Mouse (Mus musculus) lung, embryonic 16.5 days (tissue): ENCODE data around the gene Hnrnpa2b1. TPM values are rescaled to one million over a fixed set of nuclear protein-coding genes. Genes with fewer than 3 reads are reported as not detected.

Experiments
- ATAC-seq: fragments of 200-750 bp; cut with Nextera tagmentation; 2 replicates; pipeline ENCODE4 v1.8.0; 2017; ENCODE audit warnings: low read depth, mild to moderate bottlenecking, moderate library complexity
- H3K27ac ChIP-seq: fragments of 300-500 bp; sonication (generic); 2 replicates; pipeline ENCODE4 v1.5.1; 2014; ENCODE audit warnings: mild to moderate bottlenecking, control low read depth, low read length
- H3K27me3 ChIP-seq: fragments of 300-500 bp; sonication (generic); 2 replicates; pipeline ENCODE4 v1.6.1; 2014; ENCODE audit warnings: low read depth, low read length, mixed read lengths; ENCODE audit not compliant: control insufficient read depth, insufficient read depth
- H3K36me3 ChIP-seq: fragments of 300-500 bp; sonication (generic); 2 replicates; pipeline ENCODE4 v1.6.1; 2014; ENCODE audit warnings: low read length; ENCODE audit not compliant: control insufficient read depth, insufficient read depth
- H3K4me1 ChIP-seq: fragments of 300-500 bp; sonication (generic); replicated peaks from 2 replicates; pipeline ENCODE4 v1.6.1; 2014; ENCODE audit warnings: low read length, mixed read lengths; ENCODE audit not compliant: control insufficient read depth, insufficient read depth
- H3K4me2 ChIP-seq: fragments of 300-500 bp; sonication (generic); 2 replicates; pipeline ENCODE4 v1.6.1; 2014; ENCODE audit warnings: low read depth, low read length, control low read depth
- H3K4me3 ChIP-seq: fragments of 300-500 bp; sonication (generic); 2 replicates; pipeline ENCODE4 v1.5.1; 2014; ENCODE audit warnings: mild to moderate bottlenecking, low read length, control low read depth
- H3K9ac ChIP-seq: fragments of 300-500 bp; sonication (generic); 2 replicates; pipeline ENCODE4 v1.6.1; 2014; ENCODE audit warnings: low read length, control low read depth
- H3K9me3 ChIP-seq: fragments of 300-500 bp; sonication (generic); 2 replicates; pipeline ENCODE4 v1.6.1; 2016; ENCODE audit warnings: low read length; ENCODE audit not compliant: control insufficient read depth
- WGBS: fragments of 180-500 bp; shearing (Covaris S2); extraction: QIAGEN DNeasy Blood & Tissue Kit; methylation state at CpG from one replicate; pipeline ENCODE4 v1.1.7; 2014; 5-methylcytosine and 5-hydroxymethylcytosine counted together
- polyA plus RNA-seq: library from polyadenylated mRNA; unstranded; fragments of >200 nt; fragmentation: Nextera tagmentation; extraction: Ambion mirVana; gene quantifications from 2 replicates; pipeline ENCODE4 v1.2.1, GENCODE M21; 2015

Hnrnpa2b1 gene
- polyA plus RNA-seq, 1 experiment from 2014 or later = 1,925 TPM

DNA sequence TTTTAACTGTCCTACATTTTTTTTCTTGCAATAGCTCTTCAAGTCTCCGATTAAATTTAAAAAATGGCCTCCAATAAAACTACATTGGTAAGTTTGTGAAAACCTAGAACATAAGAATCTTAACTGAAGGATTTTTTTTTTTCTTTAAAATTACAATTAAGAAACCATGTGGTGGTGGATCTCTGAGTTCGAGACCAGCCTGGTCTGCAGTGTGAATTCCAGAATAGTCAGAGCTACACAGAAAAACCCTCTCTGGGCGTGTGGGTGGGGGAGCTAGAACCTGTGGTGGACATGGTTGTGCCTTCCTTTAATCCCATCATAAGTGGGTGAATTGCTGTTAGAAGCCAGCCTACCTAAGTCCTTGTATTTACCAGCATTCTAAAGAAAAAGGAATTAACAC, 2.1 kb upstream of the Hnrnpa2b1 start:
- H3K27ac ChIP-seq = no peak overlapping the region
- no peak for ATAC-seq
- peak overlapping the region; percentile 39 for H3K4me3 ChIP-seq

GRCm38 (mm10) chr6:51471179-51471505, 1.4 kb upstream of the Hnrnpa2b1 start:
- H3K27ac ChIP-seq = peak overlapping the region; percentile 98
- peak overlapping the region; percentile 99 for H3K9ac ChIP-seq
- no peaks in the 10 kb centered on the region for H3K27me3 ChIP-seq
- H3K4me2 ChIP-seq = peak overlapping the region; percentile 39; the same call in 1 of the 2 replicates
- peaks cover 25% of the 10 kb centered on the region for H3K36me3 ChIP-seq
- no peak for ATAC-seq
- H3K4me1 ChIP-seq = peaks cover 17% of the 10 kb centered on the region
- no peaks in the 10 kb centered on the region for H3K9me3 ChIP-seq
- peak overlapping the region; percentile 98 for H3K4me3 ChIP-seq
- WGBS = under 1% methylated on average over 10 of the region's 10 CpGs

More for the DNA sequence above, 2.1 kb upstream of the Hnrnpa2b1 start:
- Histone ChIP-seq H3K36me3 (peaks cover 25% of the 10 kb centered on the region), H3K27me3 (no peaks in the 10 kb centered on the region), H3K9ac (peak overlapping the region; percentile 46), H3K9me3 (no peaks in the 10 kb centered on the region), H3K4me2 (peak overlapping the region; percentile 52), H3K4me1 (peaks cover 12% of the 10 kb centered on the region)
- WGBS = 2% methylated on average over 3 of the region's 3 CpGs

DNA sequence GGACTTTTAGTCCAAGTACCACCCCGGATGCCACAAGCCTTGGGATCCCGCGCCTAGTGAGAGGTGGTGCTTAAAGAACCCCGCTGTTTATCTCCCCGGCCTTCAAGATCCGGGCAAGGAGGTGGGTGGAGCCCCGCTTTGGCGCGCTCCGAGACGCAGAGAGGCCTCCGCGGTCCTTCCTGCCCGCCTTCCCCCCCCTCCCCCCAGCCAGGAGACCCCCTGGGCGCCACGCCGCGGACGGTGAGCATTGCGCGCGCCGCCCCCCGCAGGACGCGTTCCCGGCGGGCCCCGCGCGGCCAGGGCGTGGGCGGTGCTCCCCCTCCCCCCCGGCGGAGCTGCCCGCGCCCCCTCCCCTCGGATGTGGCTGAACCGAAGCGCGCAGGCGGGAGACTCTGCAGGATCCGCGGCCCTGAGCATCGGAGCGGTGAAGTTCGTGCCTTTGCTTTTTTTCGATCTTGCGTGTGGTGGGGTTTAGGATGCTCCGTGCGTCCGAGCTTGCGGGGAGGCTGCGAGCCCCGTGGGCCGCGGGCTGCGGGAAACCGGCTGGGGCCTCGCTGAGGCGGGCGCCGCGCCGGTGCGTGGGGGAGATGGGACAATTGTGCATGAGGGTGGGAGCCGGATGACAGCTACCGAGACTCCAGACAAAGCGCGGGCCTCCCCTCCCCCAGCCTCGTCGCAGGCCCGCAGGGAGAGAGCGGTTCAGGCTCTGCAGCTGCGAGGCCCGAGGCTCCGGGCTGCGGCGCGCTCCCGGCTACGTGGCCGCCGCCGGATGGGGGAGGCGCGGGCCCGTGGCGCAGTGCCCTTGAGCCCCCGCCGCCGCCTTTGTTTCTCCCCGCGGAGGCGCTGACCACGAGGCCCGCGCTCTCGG, 851 bp upstream of the Hnrnpa2b1 start, which contains the start of gene Cbx3:
TSS of gene Cbx3 (plus strand) at position 50 of the 868 bp plus-strand sequence.
- H3K9ac ChIP-seq = peak within 1 kb of the TSS; percentile 100
- under 1% methylated on average over 93 of the region's 99 CpGs for WGBS
- peak within 1 kb of the TSS; percentile 98 for H3K4me3 ChIP-seq
- peaks cover 29% of the 10 kb centered on the region for H3K36me3 ChIP-seq
- ATAC-seq = peak; percentile 86
- peak within 1 kb of the TSS; percentile 39 for H3K4me2 ChIP-seq
- peaks cover 23% of the 10 kb centered on the region for H3K4me1 ChIP-seq
- H3K9me3 ChIP-seq = no peaks in the 10 kb centered on the region
- H3K27ac ChIP-seq = peak within 1 kb of the TSS; percentile 98
- H3K27me3 ChIP-seq = no peaks in the 10 kb centered on the region

DNA sequence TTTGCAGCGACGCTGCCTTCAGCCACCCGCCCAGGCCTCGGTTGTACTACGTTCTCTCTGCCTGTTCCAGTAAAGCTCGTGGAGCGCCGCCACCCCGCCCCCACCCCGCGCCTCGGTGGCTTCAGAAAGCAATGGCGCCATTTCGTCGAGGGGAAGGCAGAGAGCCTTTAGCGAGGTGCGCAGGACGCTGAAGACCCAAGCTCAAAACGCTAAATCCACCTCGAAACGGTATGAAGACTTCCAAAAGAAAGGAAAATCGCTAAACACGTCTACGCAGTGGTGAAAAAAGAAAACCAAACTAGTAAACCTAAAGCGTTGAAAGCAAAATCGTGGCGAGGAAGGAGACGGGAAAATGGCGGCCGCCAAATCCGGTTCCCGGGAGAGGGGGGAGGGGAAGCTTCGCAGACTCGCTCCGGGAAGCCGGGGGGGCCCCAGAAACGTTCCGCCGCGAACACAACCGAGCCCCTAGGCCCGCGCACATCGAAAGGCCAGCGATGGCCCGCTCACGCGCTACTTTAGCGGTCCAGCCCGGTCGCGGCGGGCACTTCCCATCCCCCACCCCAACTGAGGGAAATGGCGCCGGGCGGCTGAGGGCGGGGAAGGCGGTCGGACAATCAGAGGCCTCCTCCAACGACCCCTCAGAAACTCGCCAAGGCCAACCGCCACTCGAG, 668 bp downstream of the Hnrnpa2b1 start:
- no peak overlapping the region for H3K4me2 ChIP-seq
- peak overlapping the region; percentile 98 for H3K27ac ChIP-seq
- H3K9me3 ChIP-seq = no peaks in the 10 kb centered on the region
- no peaks in the 10 kb centered on the region for H3K27me3 ChIP-seq
- under 1% methylated on average over 63 of the region's 63 CpGs for WGBS
- peak overlapping the region; percentile 100 for H3K9ac ChIP-seq
- peaks cover 24% of the 10 kb centered on the region for H3K4me1 ChIP-seq
- H3K36me3 ChIP-seq = peaks cover 32% of the 10 kb centered on the region
- H3K4me3 ChIP-seq = peak overlapping the region; percentile 98
- peak; percentile 29 for ATAC-seq

- H3K36me3 ChIP-seq = peaks cover 30% of the 10 kb centered on the region
- ATAC-seq = no peak
- 0 out of 2 replicates have a peak overlapping the region, but pooled peaks have one; percentile 54 for H3K9ac ChIP-seq
- no peaks in the 10 kb centered on the region for H3K9me3 ChIP-seq
- H3K27ac ChIP-seq = no peak overlapping the region
- peaks cover 16% of the 10 kb centered on the region for H3K4me1 ChIP-seq
- peak overlapping the region; percentile 53 for H3K4me3 ChIP-seq
- 2% methylated on average over 2 of the region's 2 CpGs for WGBS
- peak overlapping the region; percentile 58 for H3K4me2 ChIP-seq
- no peaks in the 10 kb centered on the region for H3K27me3 ChIP-seq
Observed at GRCm38 (mm10) chr6:51467649-51468048, 2.0 kb downstream of the Hnrnpa2b1 start.

GRCm38 (mm10) chr6:51460363-51460762, 9.3 kb downstream of the Hnrnpa2b1 start:
- Histone ChIP-seq H3K9ac (no peak overlapping the region), H3K4me1 (no peaks in the 10 kb centered on the region), H3K27ac (no peak overlapping the region), H3K9me3 (no peaks in the 10 kb centered on the region), H3K27me3 (no peaks in the 10 kb centered on the region), H3K4me2 (no peak overlapping the region), H3K4me3 (no peak overlapping the region), H3K36me3 (peaks cover 46% of the 10 kb centered on the region)
- no peak for ATAC-seq
- 74% methylated on average over 3 of the region's 3 CpGs for WGBS

DNA sequence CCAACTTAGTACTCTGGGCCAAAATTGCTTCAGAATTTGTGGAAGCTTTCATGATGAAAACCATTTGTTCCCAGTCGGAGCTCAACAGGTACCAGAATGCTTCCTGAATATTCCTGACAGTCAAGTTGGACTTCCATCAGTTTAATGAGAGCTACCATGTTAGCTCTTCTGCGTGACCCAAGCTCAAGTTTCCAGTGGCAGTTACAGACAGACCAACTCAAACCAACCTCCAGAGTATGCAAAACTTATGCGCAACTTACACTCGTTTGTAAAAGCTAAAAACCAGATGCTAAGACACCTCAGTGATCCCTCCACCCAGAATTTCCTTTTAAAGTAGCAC, 9.7 kb downstream of the Hnrnpa2b1 start:
- H3K9ac ChIP-seq = no peak overlapping the region
- H3K27me3 ChIP-seq = no peaks in the 10 kb centered on the region
- peak; percentile 5; the same call in 1 of the 2 replicates for ATAC-seq
- H3K4me3 ChIP-seq = no peak overlapping the region
- no peak overlapping the region for H3K27ac ChIP-seq
- no peak overlapping the region for H3K4me2 ChIP-seq
- H3K36me3 ChIP-seq = peaks cover 44% of the 10 kb centered on the region
- H3K4me1 ChIP-seq = no peaks in the 10 kb centered on the region
- WGBS = 71% methylated on average over 4 of the region's 4 CpGs
- no peaks in the 10 kb centered on the region for H3K9me3 ChIP-seq

GRCm38 (mm10) chr6:51459313-51460020, 10.2 kb downstream of the Hnrnpa2b1 start:
- peak; percentile 42; the same call in 1 of the 2 replicates for ATAC-seq
- Histone ChIP-seq H3K9me3 (no peaks in the 10 kb centered on the region), H3K4me2 (no peak overlapping the region), H3K4me1 (no peaks in the 10 kb centered on the region), H3K27ac (no peak overlapping the region), H3K36me3 (peaks cover 42% of the 10 kb centered on the region), H3K9ac (no peak overlapping the region), H3K4me3 (no peak overlapping the region), H3K27me3 (no peaks in the 10 kb centered on the region)
- WGBS = 45% methylated on average over 5 of the region's 5 CpGs

DNA sequence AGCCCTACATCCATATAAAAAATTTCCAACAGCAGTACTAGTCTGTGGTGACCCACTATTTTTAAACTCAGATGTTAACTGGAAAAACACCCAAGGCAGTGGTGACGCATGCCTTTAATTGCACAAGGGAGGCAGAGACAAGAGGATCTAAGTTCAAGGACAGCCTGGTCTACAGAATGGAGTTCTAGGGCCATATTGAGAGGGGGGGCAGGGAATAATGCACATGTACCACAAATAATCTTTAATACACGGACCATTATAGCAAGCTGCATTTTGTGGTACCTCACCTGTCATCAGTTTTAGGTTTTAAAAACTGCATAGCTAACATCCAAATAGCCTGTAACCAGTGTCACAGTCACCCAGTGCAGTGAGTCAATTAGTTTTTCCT, 10.8 kb downstream of the Hnrnpa2b1 start:
- Histone ChIP-seq H3K27me3 (no peaks in the 10 kb centered on the region), H3K27ac (no peak overlapping the region), H3K4me3 (no peak overlapping the region), H3K4me1 (no peaks in the 10 kb centered on the region), H3K9ac (no peak overlapping the region), H3K4me2 (no peak overlapping the region), H3K9me3 (no peaks in the 10 kb centered on the region), H3K36me3 (peaks cover 38% of the 10 kb centered on the region)
- ATAC-seq = no peak
- 46% methylated on average over 2 of the region's 2 CpGs for WGBS
